Comparison of ENCODE assay signal across 9 mouse cellular contexts in genomic region chr4:56990215-56990584, GRCm38 (mm10). TPM values are rescaled to one million over a fixed set of nuclear protein-coding genes. Genes with fewer than 3 reads are reported as not detected.
DNase-seq lines count a peak whose midpoint lies in the region; ATAC-seq and TF ChIP-seq lines count a peak whose summit lies in the region.
"Had no signal": no experiment of that assay in that cellular context is flagged by ENCODE, and none has a peak within 500 bp of the region (broad histone marks: within the 10 kb centered on the region; RNA-seq: fewer than 3 reads in every experiment).

TSS of gene Frrs1l (minus strand) at chr4:56990391.

- TF ChIP-seq EP300 in ES-Bruce4 (IDR thresholded peaks at IDR 0.05; ENCODE audit: insufficient read depth, low read depth, low read length) = no peak

- H3K9ac ChIP-seq in ES-Bruce4 (ENCODE audit: low read depth, poor library complexity, severe bottlenecking) = peak within 1 kb of the TSS; percentile 78
- peak within 1 kb of the TSS; percentile 53 for H3K9ac ChIP-seq in intestine, embryonic 14.5 days (ENCODE audit: low read length)
- H3K9ac ChIP-seq in liver, embryonic 13.5 days = no peak within 1 kb of the TSS

- WGBS in embryonic facial prominence, embryonic 10.5 days = 0% methylated on average over 44 of the region's 44 CpGs
- under 1% methylated on average over 19 of the region's 44 CpGs for WGBS in intestine, embryonic 14.5 days
- 4% methylated on average over 42 of the region's 44 CpGs for WGBS in liver, embryonic 13.5 days (ENCODE audit: insufficient replicate concordance)
- 1% methylated on average over 44 of the region's 44 CpGs for WGBS in small intestine, adult 2 months

- no peak for TF ChIP-seq CTCF in ES-Bruce4 (IDR thresholded peaks at IDR 0.05; ENCODE audit: low read depth, low read length)
- TF ChIP-seq CTCF in small intestine, adult 2 months (IDR thresholded peaks at IDR 0.05; ENCODE audit: extremely low read depth, insufficient read length, insufficient replicate concordance, low read depth, low read length) = no peak

- no peaks in the 10 kb centered on the region for H3K36me3 ChIP-seq in ES-Bruce4 (ENCODE audit: control insufficient read depth, insufficient read depth, low read length, poor library complexity, severe bottlenecking)
- H3K36me3 ChIP-seq in embryonic facial prominence, embryonic 10.5 days (replicated peaks) = no peaks in the 10 kb centered on the region
- H3K36me3 ChIP-seq in intestine, embryonic 14.5 days (ENCODE audit: control insufficient read depth, insufficient read depth, low read length) = no peaks in the 10 kb centered on the region
- no peaks in the 10 kb centered on the region for H3K36me3 ChIP-seq in liver, embryonic 13.5 days
- H3K36me3 ChIP-seq in small intestine, adult 2 months (ENCODE audit: control insufficient read depth, insufficient read depth, low read length) = no peaks in the 10 kb centered on the region

- no peak for DNase-seq in cerebellum, adult 8-10 months
- DNase-seq in embryonic facial prominence, embryonic 10.5 days (ENCODE audit: low spot score) = no peak
- DNase-seq in intestine, embryonic 14.5 days (ENCODE audit: low spot score) = no peak
- no peak for DNase-seq in liver, embryonic 13.5 days
- DNase-seq in gastrocnemius, postnatal 10 days = no peak

- peak within 1 kb of the TSS; percentile 62 for H3K4me3 ChIP-seq in ES-Bruce4 (ENCODE audit: low read depth, low read length)
- H3K4me3 ChIP-seq in embryonic facial prominence, embryonic 10.5 days = peak within 1 kb of the TSS; percentile 75
- peak within 1 kb of the TSS; percentile 57 for H3K4me3 ChIP-seq in intestine, embryonic 14.5 days (ENCODE audit: low read depth, low read length)
- H3K4me3 ChIP-seq in liver, embryonic 13.5 days (replicated peaks) = peak within 1 kb of the TSS; percentile 49
- H3K4me3 ChIP-seq in small intestine, adult 2 months (ENCODE audit: low read depth, low read length) = peak within 1 kb of the TSS; percentile 36
- H3K4me3 ChIP-seq: erythroblast, embryonic 14.5 days had no signal

- peak; percentile 74 for ATAC-seq in cerebellum, adult (ENCODE audit: insufficient number of reproducible peaks, low FRiP score, low TSS enrichment)
- ATAC-seq in intestine, embryonic 14.5 days (replicated peaks; ENCODE audit: low FRiP score, low TSS enrichment, low read depth) = peak; percentile 47; the same call in 1 of the 2 replicates
- no peak for ATAC-seq in liver, embryonic 13.5 days (ENCODE audit: low read depth)

- peak within 1 kb of the TSS; percentile 98 for H3K4me2 ChIP-seq in intestine, embryonic 14.5 days (ENCODE audit: low read length)
- peak within 1 kb of the TSS; percentile 66 for H3K4me2 ChIP-seq in liver, embryonic 13.5 days

- peaks cover 3% of the 10 kb centered on the region for H3K4me1 ChIP-seq in ES-Bruce4 (ENCODE audit: control insufficient read depth, insufficient read depth, low read length)
- H3K4me1 ChIP-seq in embryonic facial prominence, embryonic 10.5 days = peaks cover 14% of the 10 kb centered on the region
- H3K4me1 ChIP-seq in intestine, embryonic 14.5 days (replicated peaks; ENCODE audit: control insufficient read depth, insufficient read depth, low read length) = no peaks in the 10 kb centered on the region
- H3K4me1 ChIP-seq in liver, embryonic 13.5 days (replicated peaks) = 0 out of 2 replicates have a peak, but pooled peaks cover 3% of the 10 kb centered on the region
- peaks cover 2% of the 10 kb centered on the region; the same call in 1 of the 2 replicates for H3K4me1 ChIP-seq in small intestine, adult 2 months (ENCODE audit: control insufficient read depth, insufficient read depth, insufficient read length, low read length)

- no peaks in the 10 kb centered on the region for H3K9me3 ChIP-seq in ES-Bruce4 (replicated peaks; ENCODE audit: control insufficient read depth, insufficient read depth, low read length, poor library complexity, severe bottlenecking)
- 0 out of 2 replicates have a peak, but pooled peaks cover 9% of the 10 kb centered on the region for H3K9me3 ChIP-seq in embryonic facial prominence, embryonic 10.5 days
- 0 out of 2 replicates have a peak, but pooled peaks cover 8% of the 10 kb centered on the region for H3K9me3 ChIP-seq in intestine, embryonic 14.5 days (ENCODE audit: control insufficient read depth, low read length)
- no peaks in the 10 kb centered on the region for H3K9me3 ChIP-seq in liver, embryonic 13.5 days (replicated peaks)

- no peak for TF ChIP-seq POLR2A in ES-Bruce4 (IDR thresholded peaks at IDR 0.05; ENCODE audit: insufficient read depth, low read length)
- TF ChIP-seq POLR2A in small intestine, adult 2 months (IDR thresholded peaks at IDR 0.05; ENCODE audit: low read depth, low read length) = no peak

- peaks cover 19% of the 10 kb centered on the region for H3K27me3 ChIP-seq in ES-Bruce4 (ENCODE audit: control insufficient read depth, insufficient read depth, low read length, poor library complexity, severe bottlenecking)
- H3K27me3 ChIP-seq in embryonic facial prominence, embryonic 10.5 days (replicated peaks; ENCODE audit: low read depth, poor library complexity, severe bottlenecking) = peaks cover 68% of the 10 kb centered on the region
- H3K27me3 ChIP-seq in intestine, embryonic 14.5 days (replicated peaks; ENCODE audit: control insufficient read depth, insufficient read depth, low read length) = peaks cover 43% of the 10 kb centered on the region
- H3K27me3 ChIP-seq in liver, embryonic 13.5 days = peaks cover 54% of the 10 kb centered on the region
- H3K27me3 ChIP-seq in small intestine, adult 2 months (ENCODE audit: control insufficient read depth, insufficient read depth, low read length) = peaks cover 29% of the 10 kb centered on the region

- no peak within 1 kb of the TSS for H3K27ac ChIP-seq in ES-Bruce4 (ENCODE audit: insufficient read depth, low read length)
- H3K27ac ChIP-seq in embryonic facial prominence, embryonic 10.5 days (replicated peaks) = peak within 1 kb of the TSS; percentile 79
- no peak within 1 kb of the TSS for H3K27ac ChIP-seq in intestine, embryonic 14.5 days (ENCODE audit: low read depth)
- H3K27ac ChIP-seq in liver, embryonic 13.5 days = no peak within 1 kb of the TSS
- H3K27ac ChIP-seq in small intestine, adult 2 months (ENCODE audit: insufficient read depth, low read depth, low read length) = no peak within 1 kb of the TSS

RNA-seq across cellular contexts. Expression of gene Frrs1l, which starts in this region (rescaled TPM):
- polyA plus RNA-seq in ES-Bruce4 (2011; ENCODE audit: insufficient read depth, insufficient read length, low read depth, missing spikeins) = 1.0 and 1.4 TPM in 2 replicates
- polyA plus RNA-seq in embryonic facial prominence, embryonic 10.5 days (2016; fragmentation: Nextera tagmentation; extraction: Ambion mirVana) = 0.80 and 1.4 TPM in 2 replicates
- 1.2 and 1.4 TPM in 2 replicates for polyA plus RNA-seq in intestine, embryonic 14.5 days (2014; fragmentation: Nextera tagmentation; extraction: Ambion mirVana)
- 0.09 TPM in 2 replicates for polyA plus RNA-seq in liver, embryonic 13.5 days (2015; fragmentation: Nextera tagmentation; extraction: Ambion mirVana)
- polyA plus RNA-seq in small intestine, adult 2 months (2012; rRNA removed) = 0.01 and 0.05 TPM in 2 replicates
- under 1 TPM; 0.12 to 0.34 TPM for total RNA-seq in gastrocnemius, postnatal 10 days (2021)
- polyA plus RNA-seq: erythroblast, embryonic 14.5 days had no signal
